Mouse (Mus musculus): ENCODE data around the gene Gng12.

Gene Gng12

GRCm38 (mm10) chr6:67057991-67058696 is 161.9 kb downstream of the Gng12 start:
- no peak for DNase-seq

GRCm38 (mm10) chr6:67060057-67060456 is 163.9 kb downstream of the Gng12 start:
- no peak for DNase-seq

- no peak for DNase-seq
These were observed 173.1 kb downstream of the Gng12 start for GRCm38 (mm10) chr6:67069219-67069762.

DNA sequence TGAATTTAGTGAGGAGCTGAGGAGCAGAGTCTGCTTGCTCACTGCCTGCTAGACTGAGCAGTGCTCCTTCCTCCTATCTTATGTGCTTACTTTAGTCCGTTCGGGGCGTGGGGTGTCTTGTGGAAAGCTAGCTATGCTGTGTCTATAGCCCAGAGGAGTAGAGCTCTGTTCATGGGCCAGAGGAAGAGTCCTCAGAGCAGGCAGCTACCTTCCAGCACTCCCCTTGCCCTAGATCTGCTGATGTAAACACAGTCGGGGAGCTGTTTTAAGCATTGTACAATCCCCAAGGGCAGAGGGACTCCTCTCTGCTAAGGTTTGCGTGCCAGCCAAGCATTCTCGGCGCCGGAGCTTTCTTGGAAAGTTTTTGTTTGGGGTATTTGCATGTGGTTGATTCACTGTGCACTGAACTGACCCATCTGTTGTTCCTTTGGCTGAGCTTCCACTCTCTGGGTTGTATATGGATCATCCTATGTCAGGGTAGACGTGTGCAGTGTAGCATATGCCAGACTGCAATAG is 173.7 kb downstream of the Gng12 start:
- peak in 1 of 2 experiments; percentile 39 for DNase-seq
